Mouse (Mus musculus) c-Kit-negative CD71-positive TER-119-positive erythroid progenitor cells, embryonic 14.5 days (primary cell): ENCODE measurements around the gene Ankrd34c.
A peak's percentile ranks its signal among the peaks of the same experiment; 100 is the strongest.

Source experiments
- DNase-seq: peaks from one replicate; pipeline ENCODE4 v3.0.0-alpha.2; 2013; ENCODE audit warnings: low read depth, low spot score

Gene Ankrd34c

GRCm38 (mm10) chr9:89738295-89738694 lies at the start of gene Ankrd34c:
Ankrd34c (minus strand) TSS chr9:89738475.
- DNase-seq = no peak

- no peak for DNase-seq
Measured at GRCm38 (mm10) chr9:89787532-89787931, 49.3 kb upstream of the Ankrd34c start.

- no peak for DNase-seq
Measured at GRCm38 (mm10) chr9:89781395-89781927, 43.2 kb upstream of the Ankrd34c start.

- DNase-seq = no peak
Measured at GRCm38 (mm10) chr9:89779237-89779636, 41.0 kb upstream of the Ankrd34c start.

GRCm38 (mm10) chr9:89771153-89771552 lies 32.9 kb upstream of the Ankrd34c start:
- no peak for DNase-seq

GRCm38 (mm10) chr9:89762017-89762416 lies 23.7 kb upstream of the Ankrd34c start:
- DNase-seq = no peak

- DNase-seq = no peak
Measured at GRCm38 (mm10) chr9:89758569-89758968, 20.3 kb upstream of the Ankrd34c start.

- no peak for DNase-seq
Measured at GRCm38 (mm10) chr9:89758139-89758538, 19.9 kb upstream of the Ankrd34c start.

- no peak for DNase-seq
Measured at GRCm38 (mm10) chr9:89757571-89757970, 19.3 kb upstream of the Ankrd34c start.

GRCm38 (mm10) chr9:89740041-89740440 lies 1.8 kb upstream of the Ankrd34c start:
- DNase-seq = no peak

GRCm38 (mm10) chr9:89737888-89738287 lies 387 bp downstream of the Ankrd34c start:
- no peak for DNase-seq

GRCm38 (mm10) chr9:89736932-89737705 lies 1.2 kb downstream of the Ankrd34c start:
- DNase-seq = no peak

- DNase-seq = no peak
Measured at GRCm38 (mm10) chr9:89706906-89707305, 31.4 kb downstream of the Ankrd34c start.

- DNase-seq = no peak
Measured at GRCm38 (mm10) chr9:89705197-89705533, 33.1 kb downstream of the Ankrd34c start.

- DNase-seq = peak; percentile 50
Measured at GRCm38 (mm10) chr9:89704265-89705196, 33.7 kb downstream of the Ankrd34c start, which contains the start of gene Tmed3. Tmed3 (minus strand) TSS chr9:89705068.

GRCm38 (mm10) chr9:89700910-89701457 lies 37.3 kb downstream of the Ankrd34c start:
- DNase-seq = no peak

- DNase-seq = no peak
Measured at GRCm38 (mm10) chr9:89695143-89695542, 43.1 kb downstream of the Ankrd34c start.

GRCm38 (mm10) chr9:89693670-89694069 lies 44.6 kb downstream of the Ankrd34c start:
- no peak for DNase-seq

- no peak for DNase-seq
Measured at GRCm38 (mm10) chr9:89689179-89689578, 49.1 kb downstream of the Ankrd34c start.

- no peak for DNase-seq
Measured at GRCm38 (mm10) chr9:89687503-89688226, 50.6 kb downstream of the Ankrd34c start.

GRCm38 (mm10) chr9:89686262-89686661 lies 52.0 kb downstream of the Ankrd34c start:
- DNase-seq = no peak
